Mouse (Mus musculus) heart, postnatal 25 days (tissue): ENCODE measurements around the gene C1qtnf4. TPM values are rescaled to one million over a fixed set of nuclear protein-coding genes. Genes with fewer than 3 reads are reported as not detected.

ENCODE experiments used
- DNase-seq: peaks from one replicate; pipeline ENCODE4 v3.0.0; 2022; ENCODE audit warnings: low spot score
- intact Hi-C: fragments of 180-260 bp; cut with DNase I; formaldehyde crosslinking; loops from one replicate; pipeline ENCODE4 v1.15.1; 2025
- total RNA-seq, 2 experiments: library from RNA; stranded (reverse); gene quantifications; 2 replicates each; pipeline ENCODE4 v1.2.3; 2021

The C1qtnf4 gene
- total RNA-seq, 2 experiments from 2014 or later: 3.6 to 4.1 TPM

- no peak for DNase-seq
- intact Hi-C loops: loop anchor here (1.0 to 5.0 kb wide), 3 partner anchors 51 to 149 kb away; partner anchors contain the start of gene Psmc3
Measured at GRCm38 (mm10) chr2:90917999-90918698, 32.5 kb downstream of the C1qtnf4 start.

GRCm38 (mm10) chr2:90921178-90921577 is 35.5 kb downstream of the C1qtnf4 start:
- no peak for DNase-seq
- intact Hi-C loops: no loop called here

GRCm38 (mm10) chr2:90922636-90923035 is 37.0 kb downstream of the C1qtnf4 start:
- no peak for DNase-seq
- intact Hi-C loops: no loop called here

GRCm38 (mm10) chr2:90928566-90928965 is 42.9 kb downstream of the C1qtnf4 start:
- no peak for DNase-seq
- intact Hi-C loops: no loop called here

- DNase-seq: no peak
- intact Hi-C loops: no loop called here
Measured at GRCm38 (mm10) chr2:90931829-90932228, 46.2 kb downstream of the C1qtnf4 start.

GRCm38 (mm10) chr2:90932273-90932672 is 46.6 kb downstream of the C1qtnf4 start:
- intact Hi-C loops: no loop called here
- no peak for DNase-seq

GRCm38 (mm10) chr2:90938362-90938761 is 52.7 kb downstream of the C1qtnf4 start:
- DNase-seq: no peak
- intact Hi-C loops: no loop called here

- intact Hi-C loops: loop anchor here (2.0 to 5.0 kb wide), 3 partner anchors 48 to 588 kb away; partner anchors contain the start of genes Ckap5 and Psmc3
- no peak for DNase-seq
Measured at GRCm38 (mm10) chr2:90939750-90940149, 54.1 kb downstream of the C1qtnf4 start.

Other genes with a start within 250 kb of the C1qtnf4 start
- 10 to 100 TPM in 1 of 2 experiments, 1 to 10 TPM in 1; 9.8 to 12.5 TPM for gene Nup160, start 208.6 kb upstream of the C1qtnf4 start, total RNA-seq
- gene Fnbp4, start 140.5 kb upstream of the C1qtnf4 start, total RNA-seq: 10 to 100 TPM; 13.4 to 15.4 TPM
- 1 to 10 TPM; 1.1 to 1.2 TPM for gene Agbl2, start 103.1 kb upstream of the C1qtnf4 start, total RNA-seq
- 100 to 1,000 TPM; 187 to 188 TPM for gene Mtch2, start 38.7 kb upstream of the C1qtnf4 start, total RNA-seq
- gene Kbtbd4, start 18.9 kb downstream of the C1qtnf4 start, total RNA-seq: 10 to 100 TPM; 18.0 to 22.2 TPM
- 100 to 1,000 TPM; 854 to 889 TPM for gene Ndufs3, start 19.0 kb downstream of the C1qtnf4 start, total RNA-seq
- gene Celf1, start 54.5 kb downstream of the C1qtnf4 start, total RNA-seq: 10 to 100 TPM; 80.9 to 84.4 TPM
- gene Rapsn, start 149.8 kb downstream of the C1qtnf4 start, total RNA-seq: 10 to 100 TPM; 16.4 to 16.7 TPM
- 100 to 1,000 TPM; 209 to 241 TPM for gene Psmc3, start 168.1 kb downstream of the C1qtnf4 start, total RNA-seq
- gene Slc39a13, start 184.6 kb downstream of the C1qtnf4 start, total RNA-seq: 10 to 100 TPM; 22.9 to 28.2 TPM
- 1 to 10 TPM; 3.7 to 4.3 TPM for gene Spi1, start 196.5 kb downstream of the C1qtnf4 start, total RNA-seq
- 1,000 to 10,000 TPM; 1,615 to 1,699 TPM for gene Mybpc3, start 232.3 kb downstream of the C1qtnf4 start, total RNA-seq